Mouse (Mus musculus) forebrain, postnatal 0 days (tissue): ENCODE measurements around the gene Rilp. TPM values are rescaled to one million over a fixed set of nuclear protein-coding genes. Genes with fewer than 3 reads are reported as not detected.
A peak's percentile ranks its signal among the peaks of the same experiment; 100 is the strongest.

ENCODE experiments used
- ATAC-seq: fragments of 200-750 bp; cut with Nextera tagmentation; 2 replicates; pipeline ENCODE4 v1.8.0; 2017; ENCODE audit warnings: mild to moderate bottlenecking, moderate library complexity
- DNase-seq: peaks from one replicate; pipeline ENCODE4 v3.0.0-alpha.2; 2015
- H3K27ac ChIP-seq: fragments of 300-500 bp; sonication (generic); 2 replicates; pipeline ENCODE4 v1.5.1; 2014; ENCODE audit warnings: low read depth, mild to moderate bottlenecking, antibody characterized with exemption, low read length, moderate library complexity, mixed read lengths
- H3K27me3 ChIP-seq: fragments of 300-500 bp; sonication (generic); 2 replicates; pipeline ENCODE4 v1.6.1; 2014; ENCODE audit warnings: mild to moderate bottlenecking, low read length, mixed read lengths; ENCODE audit not compliant: insufficient read depth
- H3K36me3 ChIP-seq: fragments of 300-500 bp; sonication (generic); 2 replicates; pipeline ENCODE4 v1.6.1; 2014; ENCODE audit warnings: mild to moderate bottlenecking, moderate library complexity; ENCODE audit not compliant: insufficient read depth
- H3K4me1 ChIP-seq: fragments of 300-500 bp; sonication (generic); 2 replicates; pipeline ENCODE4 v1.6.1; 2014; ENCODE audit warnings: antibody characterized with exemption; ENCODE audit not compliant: insufficient read depth
- H3K4me2 ChIP-seq: fragments of 300-500 bp; sonication (generic); 2 replicates; pipeline ENCODE4 v1.6.1; 2014; ENCODE audit warnings: low read depth, mild to moderate bottlenecking, moderate library complexity
- H3K4me3 ChIP-seq: fragments of 300-500 bp; sonication (generic); 2 replicates; pipeline ENCODE4 v1.5.1; 2014; ENCODE audit warnings: low read depth, low read length, mixed read lengths
- H3K9ac ChIP-seq: fragments of 300-500 bp; sonication (generic); 2 replicates; pipeline ENCODE4 v1.6.1; 2014; ENCODE audit warnings: mild to moderate bottlenecking
- H3K9me3 ChIP-seq: fragments of 300-500 bp; sonication (generic); 2 replicates; pipeline ENCODE4 v1.6.1; 2016; ENCODE audit warnings: low read length
- CTCF ChIP-seq: sonication (generic); IDR thresholded peaks from 2 replicates; pipeline ENCODE4 v1.5.1; 2016; ENCODE audit warnings: antibody characterized with exemption, control low read depth, low read depth
- WGBS: fragments of 180-500 bp; shearing (Covaris S2); extraction: QIAGEN DNeasy Blood & Tissue Kit; methylation state at CpG from one replicate; pipeline ENCODE4 v1.1.7; 2014; 5-methylcytosine and 5-hydroxymethylcytosine counted together
- polyA plus RNA-seq: library from polyadenylated mRNA; unstranded; fragments of >200 nt; fragmentation: Nextera tagmentation; extraction: Ambion mirVana; gene quantifications from 2 replicates; pipeline ENCODE4 v1.2.1, GENCODE M21; 2015
- total RNA-seq: library from RNA; depleted of rRNA; stranded (reverse); fragments of >200 nt; gene quantifications from 2 replicates; pipeline ENCODE4 v1.2.3, GENCODE M21; 2014

The Rilp gene
- total and polyA plus RNA-seq, 2 experiments from 2014 or later, result 0.67 to 4.9 TPM

GRCm38 (mm10) chr11:75463624-75464023, 46.3 kb upstream of the Rilp start:
- Histone ChIP-seq H3K4me3 (no peak overlapping the region), H3K9me3 (no peaks in the 10 kb centered on the region), H3K4me1 (peaks cover 17% of the 10 kb centered on the region), H3K9ac (no peak overlapping the region), H3K27me3 (peaks cover 7% of the 10 kb centered on the region; the same call in 1 of the 2 replicates), H3K36me3 (peaks cover 10% of the 10 kb centered on the region), H3K4me2 (no peak overlapping the region), H3K27ac (no peak overlapping the region)
- TF ChIP-seq CTCF, result no peak
- 70% methylated on average over 4 of the region's 4 CpGs for WGBS
- no peak for ATAC-seq
- no peak for DNase-seq

- H3K9me3 ChIP-seq, result no peaks in the 10 kb centered on the region
- no peak for ATAC-seq
- peaks cover 7% of the 10 kb centered on the region; the same call in 1 of the 2 replicates for H3K27me3 ChIP-seq
- WGBS, result 82% methylated on average over 6 of the region's 6 CpGs
- no peak for TF ChIP-seq CTCF
- H3K4me3 ChIP-seq, result no peak overlapping the region
- peaks cover 10% of the 10 kb centered on the region for H3K36me3 ChIP-seq
- H3K9ac ChIP-seq, result no peak overlapping the region
- peaks cover 17% of the 10 kb centered on the region for H3K4me1 ChIP-seq
- no peak for DNase-seq
- no peak overlapping the region for H3K27ac ChIP-seq
- H3K4me2 ChIP-seq, result no peak overlapping the region
Measured at GRCm38 (mm10) chr11:75464417-75464816, 45.5 kb upstream of the Rilp start.

GRCm38 (mm10) chr11:75465051-75465450, 44.8 kb upstream of the Rilp start:
- DNase-seq (no peak), ATAC-seq (no peak)
- Histone ChIP-seq H3K27me3 (peaks cover 7% of the 10 kb centered on the region; the same call in 1 of the 2 replicates), H3K4me2 (no peak overlapping the region), H3K4me3 (no peak overlapping the region), H3K4me1 (peaks cover 14% of the 10 kb centered on the region), H3K36me3 (peaks cover 10% of the 10 kb centered on the region), H3K9me3 (no peaks in the 10 kb centered on the region), H3K9ac (no peak overlapping the region), H3K27ac (no peak overlapping the region)
- 86% methylated on average over 6 of the region's 6 CpGs for WGBS
- no peak for TF ChIP-seq CTCF

GRCm38 (mm10) chr11:75466731-75467505, 43.0 kb upstream of the Rilp start:
- WGBS, result over 99% methylated on average over 4 of the region's 4 CpGs
- TF ChIP-seq CTCF, result no peak
- Histone ChIP-seq H3K9ac (no peak overlapping the region), H3K4me1 (peaks cover 10% of the 10 kb centered on the region), H3K9me3 (no peaks in the 10 kb centered on the region), H3K4me2 (no peak overlapping the region), H3K4me3 (no peak overlapping the region), H3K27me3 (peaks cover 7% of the 10 kb centered on the region; the same call in 1 of the 2 replicates), H3K36me3 (peaks cover 10% of the 10 kb centered on the region), H3K27ac (no peak overlapping the region)
- ATAC-seq (no peak), DNase-seq (no peak)

GRCm38 (mm10) chr11:75467512-75468215, 42.2 kb upstream of the Rilp start:
- Histone ChIP-seq H3K9ac (no peak overlapping the region), H3K36me3 (peaks cover 10% of the 10 kb centered on the region), H3K27me3 (peaks cover 7% of the 10 kb centered on the region; the same call in 1 of the 2 replicates), H3K4me2 (peak overlapping the region; percentile 34; the same call in 1 of the 2 replicates), H3K4me1 (peaks cover 2% of the 10 kb centered on the region; the same call in 1 of the 2 replicates), H3K9me3 (no peaks in the 10 kb centered on the region), H3K27ac (no peak overlapping the region), H3K4me3 (0 out of 2 replicates have a peak overlapping the region, but pooled peaks have one; percentile 3)
- WGBS, result 19% methylated on average over 19 of the region's 19 CpGs
- no peak for ATAC-seq
- TF ChIP-seq CTCF, result no peak
- no peak for DNase-seq

- Histone ChIP-seq H3K27ac (no peak overlapping the region), H3K9me3 (no peaks in the 10 kb centered on the region), H3K9ac (no peak overlapping the region), H3K4me1 (no peaks in the 10 kb centered on the region), H3K27me3 (peaks cover 7% of the 10 kb centered on the region; the same call in 1 of the 2 replicates), H3K4me2 (peak overlapping the region; percentile 34; the same call in 1 of the 2 replicates), H3K36me3 (peaks cover 10% of the 10 kb centered on the region), H3K4me3 (no peak overlapping the region)
- 68% methylated on average over 7 of the region's 7 CpGs for WGBS
- ATAC-seq (no peak), DNase-seq (no peak)
- TF ChIP-seq CTCF, result no peak
Measured at GRCm38 (mm10) chr11:75468410-75468809, 41.5 kb upstream of the Rilp start.

- ATAC-seq (no peak), DNase-seq (no peak)
- 91% methylated on average over 4 of the region's 4 CpGs for WGBS
- no peak overlapping the region for H3K9ac ChIP-seq
- no peaks in the 10 kb centered on the region for H3K4me1 ChIP-seq
- no peak overlapping the region for H3K4me2 ChIP-seq
- H3K9me3 ChIP-seq, result no peaks in the 10 kb centered on the region
- H3K27ac ChIP-seq, result no peak overlapping the region
- H3K36me3 ChIP-seq, result peaks cover 10% of the 10 kb centered on the region
- TF ChIP-seq CTCF, result no peak
- H3K27me3 ChIP-seq, result peaks cover 7% of the 10 kb centered on the region; the same call in 1 of the 2 replicates
- no peak overlapping the region for H3K4me3 ChIP-seq
Measured at GRCm38 (mm10) chr11:75469261-75469660, 40.6 kb upstream of the Rilp start.
